Mouse (Mus musculus) liver, embryonic 12.5 days (tissue): Measurements from ENCODE around the gene Sst. TPM values are rescaled to one million over a fixed set of nuclear protein-coding genes. Genes with fewer than 3 reads are reported as not detected.

Experiments used
- ATAC-seq: fragments of 200-750 bp; cut with Nextera tagmentation; 2 replicates; pipeline ENCODE4 v1.8.0; 2017; ENCODE audit warnings: moderate number of reproducible peaks, mild to moderate bottlenecking, moderate library complexity
- H3K27ac ChIP-seq: fragments of 300-500 bp; sonication (generic); 2 replicates; pipeline ENCODE4 v1.5.1; 2016; ENCODE audit warnings: mild to moderate bottlenecking
- H3K27me3 ChIP-seq: fragments of 300-500 bp; sonication (generic); replicated peaks from 2 replicates; pipeline ENCODE4 v1.6.1; 2016; ENCODE audit warnings: mild to moderate bottlenecking, moderate library complexity
- H3K36me3 ChIP-seq: fragments of 300-500 bp; sonication (generic); 2 replicates; pipeline ENCODE4 v1.6.1; 2016; ENCODE audit warnings: mild to moderate bottlenecking, moderate library complexity
- H3K4me1 ChIP-seq: fragments of 300-500 bp; sonication (generic); 2 replicates; pipeline ENCODE4 v1.6.1; 2016
- H3K4me2 ChIP-seq: fragments of 300-500 bp; sonication (generic); 2 replicates; pipeline ENCODE4 v1.6.1; 2016; ENCODE audit warnings: mild to moderate bottlenecking, moderate library complexity
- H3K4me3 ChIP-seq: fragments of 300-500 bp; sonication (generic); 2 replicates; pipeline ENCODE4 v1.5.1; 2016; ENCODE audit warnings: mild to moderate bottlenecking, moderate library complexity
- H3K9ac ChIP-seq: fragments of 300-500 bp; sonication (generic); 2 replicates; pipeline ENCODE4 v1.6.1; 2016; ENCODE audit warnings: mild to moderate bottlenecking, moderate library complexity
- H3K9me3 ChIP-seq: fragments of 300-500 bp; sonication (generic); replicated peaks from 2 replicates; pipeline ENCODE4 v1.6.1; 2016; ENCODE audit warnings: mild to moderate bottlenecking, moderate library complexity
- WGBS: fragments of 180-500 bp; shearing (Covaris S2); methylation state at CpG from one replicate; pipeline ENCODE4 v1.1.7; 2016; ENCODE audit not compliant: insufficient replicate concordance; 5-methylcytosine and 5-hydroxymethylcytosine counted together
- polyA plus RNA-seq: library from polyadenylated mRNA; unstranded; fragments of >200 nt; fragmentation: Nextera tagmentation; extraction: Ambion mirVana; gene quantifications from 2 replicates; pipeline ENCODE4 v1.2.1, GENCODE M21; 2016

Gene Sst
- polyA plus RNA-seq, 1 experiment from 2014 or later: not detected

DNA sequence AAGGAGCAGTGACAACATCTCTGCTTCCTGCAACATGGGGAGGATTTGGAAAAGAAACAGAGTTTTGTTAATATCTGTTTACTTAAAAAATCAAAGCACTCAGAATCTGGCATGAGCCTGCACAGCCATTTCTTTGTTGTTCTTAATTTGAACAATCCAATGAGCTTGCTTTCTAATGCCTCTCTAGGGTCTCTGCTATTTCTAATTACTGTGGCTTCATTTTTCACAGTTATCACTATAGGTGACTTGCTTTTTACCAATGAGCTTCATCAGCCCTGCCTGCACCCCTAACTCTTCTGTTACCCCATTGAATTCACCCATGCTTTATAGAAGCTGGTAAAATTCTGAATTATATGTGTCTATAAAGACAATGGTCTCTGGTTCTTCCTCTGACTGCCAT, 41.0 kb downstream of the Sst start:
- Histone ChIP-seq H3K4me1 (no peaks in the 10 kb centered on the region), H3K9ac (no peak overlapping the region), H3K4me3 (no peak overlapping the region), H3K36me3 (no peaks in the 10 kb centered on the region), H3K9me3 (no peaks in the 10 kb centered on the region), H3K27me3 (no peaks in the 10 kb centered on the region), H3K4me2 (no peak overlapping the region), H3K27ac (no peak overlapping the region)
- no peak for ATAC-seq

DNA sequence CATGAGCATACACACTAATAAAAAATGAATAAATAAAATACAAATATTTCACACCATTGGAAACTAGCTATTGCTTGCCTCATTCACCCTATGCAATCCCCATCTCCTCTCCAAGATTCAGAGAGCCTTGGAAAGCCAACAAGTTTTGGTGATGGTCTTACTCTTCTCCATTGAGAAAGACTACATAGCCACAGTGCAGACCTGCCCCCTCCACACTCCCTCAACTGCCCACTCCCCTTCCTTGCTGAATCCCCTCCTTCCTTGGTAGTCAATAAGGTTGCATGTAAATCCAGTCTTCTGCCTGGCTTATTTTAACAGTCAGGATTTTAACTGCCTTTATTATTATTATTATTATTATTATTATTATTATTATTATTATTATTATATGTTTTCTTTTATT, 41.6 kb downstream of the Sst start:
- H3K27me3 ChIP-seq: no peaks in the 10 kb centered on the region
- H3K4me2 ChIP-seq: no peak overlapping the region
- no peak overlapping the region for H3K27ac ChIP-seq
- no peak overlapping the region for H3K9ac ChIP-seq
- no peaks in the 10 kb centered on the region for H3K9me3 ChIP-seq
- no peaks in the 10 kb centered on the region for H3K4me1 ChIP-seq
- no peak overlapping the region for H3K4me3 ChIP-seq
- no peak for ATAC-seq
- no peaks in the 10 kb centered on the region for H3K36me3 ChIP-seq

DNA sequence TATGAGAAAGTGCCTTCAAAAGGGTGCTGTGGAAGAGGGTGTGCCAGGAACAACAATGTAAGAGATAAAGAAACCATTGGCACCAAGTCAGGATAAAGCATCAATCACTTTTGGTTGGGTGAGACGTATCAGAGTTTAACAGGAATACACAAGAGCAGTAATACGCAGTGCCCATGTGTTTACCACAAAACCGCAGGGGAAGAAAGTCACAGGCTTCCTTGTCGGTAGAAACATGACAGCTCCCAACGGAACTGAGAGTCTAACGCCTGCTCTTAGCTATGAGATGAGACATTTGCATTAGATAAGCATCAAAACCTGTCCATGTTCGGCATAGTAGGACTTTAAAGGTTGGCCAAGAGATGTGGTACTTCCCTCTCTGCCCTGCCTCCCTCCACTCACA, 46.1 kb downstream of the Sst start:
- Histone ChIP-seq H3K4me3 (no peak overlapping the region), H3K9me3 (no peaks in the 10 kb centered on the region), H3K4me1 (no peaks in the 10 kb centered on the region), H3K9ac (no peak overlapping the region), H3K27ac (no peak overlapping the region), H3K4me2 (no peak overlapping the region), H3K27me3 (no peaks in the 10 kb centered on the region), H3K36me3 (no peaks in the 10 kb centered on the region)
- ATAC-seq: no peak
- 44% methylated on average over 7 of the region's 7 CpGs for WGBS

DNA sequence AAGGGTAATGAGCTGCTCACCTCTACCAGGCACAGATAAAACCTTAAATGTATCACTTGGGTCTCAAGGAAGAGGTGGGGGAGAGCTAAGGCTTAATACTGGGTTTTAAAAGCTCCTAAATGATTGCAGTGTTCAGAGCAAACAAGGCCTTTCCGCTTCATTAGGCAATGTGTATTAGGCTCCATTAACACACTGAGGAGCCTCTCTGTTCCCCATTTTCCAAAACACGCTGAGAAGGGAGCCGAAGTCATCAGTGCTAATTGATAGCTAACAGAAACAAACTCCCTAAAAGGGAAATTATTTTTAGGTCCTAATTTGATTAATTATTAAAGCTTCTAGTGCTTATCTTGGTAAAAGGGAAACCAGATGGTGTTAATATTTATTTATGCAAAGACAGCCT, 48.1 kb downstream of the Sst start:
- Histone ChIP-seq H3K9ac (no peak overlapping the region), H3K4me2 (no peak overlapping the region), H3K4me1 (no peaks in the 10 kb centered on the region), H3K9me3 (no peaks in the 10 kb centered on the region), H3K36me3 (no peaks in the 10 kb centered on the region), H3K27me3 (no peaks in the 10 kb centered on the region), H3K27ac (no peak overlapping the region), H3K4me3 (no peak overlapping the region)
- ATAC-seq: no peak
- 67% methylated on average over 3 of the region's 3 CpGs for WGBS

Other genes starting within 250 kb of the Sst start
- not detected in 2 replicates for gene Rtp2, start 41.4 kb upstream of the Sst start, polyA plus RNA-seq
- not detected in 2 replicates for gene Gm37419, start 97.5 kb upstream of the Sst start, polyA plus RNA-seq
- gene Bcl6, start 97.9 kb upstream of the Sst start, polyA plus RNA-seq: 0.12 and 0.19 TPM in 2 replicates